Mouse (Mus musculus): ENCODE measurements at regions not wholly inside any gene's neighbourhood (a gene's known extent, or its start where the extent isn't known, plus 50 kb on each side); places are given as distances from the start of the nearest gene placed in this dataset.

GRCm38 (mm10) chr4:98182053-98182355, 201.1 kb downstream of the Tm2d1 start:
- TF ChIP-seq CTCF (conservative IDR thresholded peaks at IDR 0.05; ENCODE audit: insufficient read depth, insufficient read length, low read depth, low read length) (no peak), POLR2A (IDR thresholded peaks at IDR 0.05; ENCODE audit: low read depth, low read length) (no peak)

All from kidney, adult 2 months (tissue).